Mouse (Mus musculus): Measurements from ENCODE around the gene Taf15. TPM values are rescaled to one million over a fixed set of nuclear protein-coding genes. Genes with fewer than 3 reads are reported as not detected.
A peak's percentile ranks its signal among the peaks of the same experiment; 100 is the strongest.

Taf15 gene
- total RNA-seq (2015) (44.8 and 54.0 TPM in 2 replicates), total RNA-seq (2017) (37.4 and 39.2 TPM in 2 replicates)

DNA sequence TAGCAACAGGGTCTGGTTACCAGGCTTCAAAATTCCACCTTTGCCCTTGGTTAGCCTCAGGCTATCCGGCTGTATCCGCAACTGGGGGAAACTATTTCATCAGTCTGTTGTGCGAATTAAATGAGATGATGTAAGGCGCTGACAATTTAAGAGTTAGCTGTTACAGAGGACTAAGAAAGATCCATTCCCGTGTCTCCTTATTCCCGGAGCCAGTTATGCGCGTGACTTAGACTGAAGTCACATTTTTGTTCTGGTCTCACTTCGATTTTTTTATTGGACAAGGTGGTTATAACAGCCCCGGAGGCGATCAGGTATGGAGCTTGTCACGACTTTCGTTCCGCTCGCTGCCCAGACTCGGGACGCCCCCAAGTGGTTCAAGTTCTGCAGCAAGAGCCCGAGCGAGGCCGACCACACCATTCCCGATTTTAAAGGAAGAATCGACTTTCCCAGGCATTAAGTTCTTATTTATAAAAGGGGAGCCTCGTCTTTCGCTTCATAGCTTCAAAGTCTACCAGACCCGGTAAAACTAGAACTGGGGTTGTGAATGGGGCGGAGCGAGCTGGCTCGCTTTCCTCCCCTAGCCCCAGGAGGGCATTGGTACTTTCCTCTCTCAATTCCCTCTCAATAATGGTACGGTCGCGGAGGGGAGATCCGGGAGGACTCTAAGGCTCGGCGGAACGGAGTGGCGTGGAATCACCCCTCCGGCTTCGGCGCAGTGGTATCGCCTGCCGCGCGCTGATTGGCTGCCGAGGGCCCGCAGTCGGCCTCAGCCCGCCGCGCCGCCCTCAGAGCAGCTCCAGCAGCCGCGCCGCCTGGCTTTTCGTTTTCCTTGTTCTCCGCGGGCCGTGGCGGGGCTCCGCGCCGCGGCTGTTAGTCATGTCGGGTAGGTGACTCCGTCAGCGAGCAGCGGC, at the start of gene Taf15:
Gene Taf15, plus strand, starts transcription at position 763 of the 911 bp plus-strand sequence.
- peak; percentile 98 for ATAC-seq (ENCODE audit: poor library complexity, severe bottlenecking)

DNA sequence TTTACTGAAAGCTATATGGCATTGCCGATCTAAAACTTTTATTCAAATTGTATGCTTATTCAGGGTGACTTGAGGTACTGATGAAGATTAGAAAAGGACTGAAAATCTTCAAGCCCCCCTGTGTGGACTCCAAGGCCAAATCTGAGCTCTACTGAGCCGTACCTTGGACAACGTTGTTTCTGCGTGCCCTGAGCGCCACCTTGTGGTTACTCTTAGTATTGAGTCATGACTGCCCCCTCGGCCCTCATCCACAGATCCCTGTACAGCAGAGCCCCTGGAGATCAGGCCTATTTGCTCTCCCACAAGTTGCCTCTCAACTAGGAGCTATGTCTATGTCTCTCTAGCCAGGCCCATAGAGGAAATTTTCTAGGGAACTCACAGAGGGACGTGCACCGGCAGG, 48.2 kb upstream of the Taf15 start:
- ATAC-seq (ENCODE audit: poor library complexity, severe bottlenecking), result peak; percentile 54

DNA sequence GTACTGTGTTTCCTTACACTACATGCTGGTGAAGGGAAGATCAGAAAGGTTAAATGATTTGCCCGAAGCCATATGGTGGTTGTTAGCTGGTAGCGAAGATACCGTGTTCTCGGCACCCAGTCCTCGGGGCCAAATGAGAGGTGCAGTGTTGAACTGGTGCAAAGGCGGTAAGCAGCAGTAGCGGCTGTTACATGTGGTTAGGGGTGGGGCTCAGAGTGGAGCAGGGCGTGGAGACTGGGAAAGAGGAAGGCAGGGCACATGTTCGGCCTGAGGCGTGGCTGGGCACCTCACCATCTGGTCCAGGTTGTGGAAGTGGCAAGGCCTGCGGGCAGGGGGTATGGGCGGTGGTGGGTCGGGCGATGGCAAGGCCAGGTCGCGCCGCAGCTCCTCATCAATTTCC, 45.9 kb upstream of the Taf15 start:
- peak; percentile 95 for ATAC-seq (ENCODE audit: poor library complexity, severe bottlenecking)

DNA sequence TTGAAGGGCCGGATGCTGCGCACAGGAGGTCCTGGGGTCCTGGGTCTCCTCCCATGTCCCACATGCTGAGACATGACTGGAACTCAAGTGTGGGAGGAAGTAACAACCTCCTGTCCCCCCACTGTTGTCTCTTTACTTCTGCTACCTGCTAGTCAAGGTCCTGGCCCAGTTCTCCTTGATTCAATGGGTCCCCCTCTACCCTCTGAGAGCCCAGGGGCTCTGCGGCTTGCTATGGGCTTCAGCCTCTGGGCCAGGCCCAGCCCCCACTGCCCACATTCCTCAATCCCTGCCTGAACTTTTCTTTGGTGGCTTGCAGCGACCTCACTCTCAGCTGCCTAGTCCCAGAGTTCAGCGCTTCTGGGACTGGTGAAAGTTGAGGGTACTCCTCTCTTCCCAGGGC, 43.5 kb upstream of the Taf15 start, which contains the start of gene Gas2l2:
Gene Gas2l2, minus strand, starts transcription at position 101 of the 400 bp plus-strand sequence.
- ATAC-seq (ENCODE audit: poor library complexity, severe bottlenecking), result no peak

DNA sequence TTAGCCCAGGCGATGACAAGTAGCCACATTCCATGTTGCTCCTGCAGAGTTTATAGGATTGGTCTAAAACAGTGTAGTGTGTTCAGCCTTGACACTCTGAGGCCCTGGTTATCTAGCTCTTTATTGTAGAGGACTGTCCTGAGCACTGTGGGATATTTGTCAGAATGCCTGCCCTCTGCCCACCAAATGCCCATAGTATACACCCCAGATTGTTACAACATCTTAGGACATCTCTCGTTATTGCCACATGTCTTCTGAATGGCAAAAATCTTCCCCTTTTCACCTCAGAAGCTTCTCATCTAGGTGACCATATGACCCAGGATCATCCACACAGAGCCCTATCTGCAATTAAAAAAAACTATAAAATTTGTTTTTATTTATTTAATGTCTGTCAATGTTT, 40.4 kb upstream of the Taf15 start:
- ATAC-seq (ENCODE audit: poor library complexity, severe bottlenecking), result peak; percentile 63

DNA sequence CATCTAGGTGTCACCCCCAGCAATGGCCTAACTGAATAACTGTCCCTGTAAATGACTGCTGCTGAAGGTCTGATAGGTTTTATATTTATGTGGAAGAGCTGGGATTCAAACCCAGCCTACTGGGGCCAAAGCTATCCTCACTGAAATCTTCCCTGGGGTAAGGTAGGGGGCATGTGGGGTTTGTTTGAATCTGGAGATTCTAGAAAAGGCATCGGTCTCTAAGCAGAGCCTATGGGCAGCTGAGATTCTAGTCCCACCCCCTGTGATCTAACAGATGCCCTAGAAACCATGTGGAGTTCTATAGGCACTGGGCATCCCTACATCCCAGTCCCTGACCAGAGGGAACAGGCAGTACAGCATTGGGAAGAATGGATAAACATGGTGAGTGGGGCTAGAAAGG, 35.5 kb upstream of the Taf15 start, which contains the start of gene 1700020L24Rik:
Gene 1700020L24Rik, plus strand, starts transcription at position 301 of the 400 bp plus-strand sequence.
- ATAC-seq (ENCODE audit: poor library complexity, severe bottlenecking), result no peak

DNA sequence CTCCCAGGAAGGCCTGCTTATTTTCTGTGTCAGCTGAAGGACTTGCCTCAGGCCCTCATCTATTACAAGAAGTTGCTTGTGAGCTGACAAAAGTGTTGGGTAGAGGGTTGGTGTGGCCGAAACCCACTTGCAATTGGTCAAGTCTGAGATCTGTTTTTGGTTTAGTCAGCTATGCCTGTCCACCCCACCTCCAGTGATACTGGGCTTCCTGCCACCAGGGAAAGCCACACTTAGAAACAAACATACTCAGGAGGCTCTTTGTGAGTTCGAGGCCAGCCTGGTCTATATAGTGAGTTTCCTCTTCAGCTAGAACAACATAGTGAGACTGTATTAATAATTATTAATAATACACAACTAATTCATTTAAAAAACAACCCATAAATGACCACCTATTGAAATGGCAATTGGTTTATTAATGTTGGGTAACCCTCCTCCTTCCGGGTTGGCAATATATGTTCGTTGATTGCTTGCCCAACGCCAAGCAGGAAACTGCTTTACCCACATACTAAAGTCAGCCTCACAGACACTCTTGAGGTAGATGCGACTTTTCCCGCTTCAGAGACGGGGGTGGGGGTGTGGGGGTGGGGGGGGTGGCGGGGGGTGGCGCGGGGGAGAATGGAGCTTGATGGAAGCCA, 33.3 kb upstream of the Taf15 start:
- ATAC-seq (ENCODE audit: poor library complexity, severe bottlenecking), result peak; percentile 34

DNA sequence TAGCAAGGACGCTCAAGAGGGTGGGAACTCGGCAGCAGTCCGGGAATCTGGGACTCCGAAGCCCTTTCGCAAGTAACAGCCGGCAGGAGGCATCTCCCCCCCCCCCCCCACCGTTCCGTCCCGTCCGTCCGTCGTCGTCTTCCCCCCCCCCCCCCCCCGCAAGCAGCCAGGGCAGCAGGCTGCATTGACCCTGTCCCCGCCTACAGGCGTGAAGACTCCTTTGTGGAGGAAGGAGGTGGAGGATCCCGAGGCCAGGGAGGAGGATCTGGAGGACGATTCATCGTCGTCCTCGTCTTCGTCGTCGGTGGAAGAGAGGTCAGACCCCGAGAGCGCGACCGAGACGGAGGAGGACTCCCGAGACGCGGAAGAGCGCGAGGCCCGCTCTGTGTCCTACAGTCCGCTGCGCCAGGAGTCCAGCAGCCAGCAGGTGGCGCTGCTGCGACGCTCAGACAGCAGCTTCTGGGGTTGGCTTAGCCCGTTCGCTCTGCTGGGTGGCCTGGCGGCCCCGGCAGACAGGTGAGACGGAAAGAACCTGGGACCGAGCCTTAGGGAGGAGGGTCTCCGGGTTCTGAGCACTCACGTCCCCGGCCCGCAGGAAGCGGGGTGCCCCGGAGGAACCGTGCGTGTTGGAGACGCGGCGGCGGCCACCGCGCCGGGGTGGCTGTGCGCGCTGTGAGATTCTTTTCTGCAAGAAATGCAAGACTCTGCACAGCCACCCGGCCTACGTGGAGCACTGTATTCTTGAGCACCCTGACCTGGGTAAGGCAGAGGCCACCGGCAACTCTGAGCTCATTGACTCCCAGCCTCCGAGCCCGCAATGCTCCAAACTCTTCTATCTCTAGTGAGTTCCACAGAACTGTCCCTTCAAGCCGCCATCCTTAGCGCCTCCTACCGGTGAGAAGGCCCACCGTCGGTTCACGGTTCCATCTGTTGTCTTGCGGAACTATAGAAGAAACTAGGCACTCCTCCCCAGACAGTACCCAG, 32.5 kb upstream of the Taf15 start:
- ATAC-seq (ENCODE audit: poor library complexity, severe bottlenecking), result peak; percentile 84

DNA sequence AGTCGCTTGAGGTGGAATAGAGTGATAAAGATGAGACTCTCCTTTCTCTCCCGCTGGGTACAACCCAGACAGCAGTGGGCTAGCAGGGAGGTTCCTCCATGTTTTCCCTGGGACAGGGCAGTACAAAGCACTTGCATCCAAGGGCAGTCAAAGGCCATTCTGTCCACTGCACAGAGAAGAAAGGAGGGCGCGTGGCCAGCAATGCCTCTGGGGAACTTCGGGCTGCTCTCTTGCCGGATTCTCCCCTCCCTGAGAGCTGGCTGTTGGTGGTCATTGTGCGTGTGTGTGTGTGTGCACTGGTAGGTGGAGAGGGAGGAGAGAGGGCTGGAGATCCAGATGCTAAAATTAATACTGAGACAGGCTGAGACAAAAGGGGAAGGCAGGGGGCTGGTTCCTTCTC, 31.7 kb upstream of the Taf15 start:
- no peak for ATAC-seq (ENCODE audit: poor library complexity, severe bottlenecking)

DNA sequence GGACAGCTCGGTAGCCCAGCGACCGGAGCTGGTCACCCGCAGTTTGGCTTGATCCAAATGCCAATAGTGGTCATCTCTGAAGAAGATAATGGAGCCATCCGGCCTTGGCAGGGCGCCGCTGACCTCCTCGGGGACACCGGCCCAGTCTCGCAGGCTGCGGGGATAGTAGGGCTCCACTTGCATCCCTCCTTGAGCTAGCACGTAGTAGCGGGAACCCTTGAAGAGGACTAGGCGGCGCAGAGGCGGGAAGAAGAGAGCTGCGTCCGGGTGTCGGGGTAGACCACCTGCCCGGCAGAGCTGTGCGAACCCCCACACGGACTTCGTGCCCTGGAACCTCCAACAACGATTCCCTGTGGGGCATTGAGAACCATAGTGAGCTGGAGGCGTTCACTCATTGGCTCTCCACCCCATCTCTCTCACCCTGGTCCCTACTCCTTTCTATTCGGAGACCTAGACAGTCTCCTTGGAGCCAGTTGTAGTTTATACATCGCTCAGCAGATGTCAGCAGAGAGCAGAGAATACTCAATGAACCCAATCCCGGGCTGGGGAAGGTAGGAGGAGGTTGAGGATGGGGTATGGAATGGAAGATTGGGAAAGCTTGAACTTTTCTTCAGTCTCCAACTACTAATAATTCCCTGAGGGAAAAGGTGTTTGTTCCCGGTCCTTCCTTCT, 30.2 kb upstream of the Taf15 start:
- peak; percentile 36 for ATAC-seq (ENCODE audit: poor library complexity, severe bottlenecking)

DNA sequence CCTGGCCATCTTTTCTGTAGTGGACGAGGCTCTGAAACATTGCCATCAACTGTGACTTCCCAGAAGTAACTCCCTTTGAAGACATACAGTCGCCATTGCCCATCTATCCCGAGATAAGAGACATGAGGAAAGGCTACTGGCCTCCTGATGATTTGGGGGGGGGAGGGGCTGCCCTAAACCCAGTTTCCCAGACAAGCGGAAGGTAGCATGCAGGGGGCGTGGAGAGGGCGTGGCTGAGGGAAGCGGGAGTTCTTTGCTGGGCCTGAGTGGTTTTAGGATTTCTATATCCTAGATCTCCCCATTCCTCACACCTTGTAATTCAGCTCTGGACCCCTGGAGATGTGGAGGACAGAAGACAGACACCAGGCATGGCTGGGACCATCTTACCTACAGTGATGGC, 29.1 kb upstream of the Taf15 start:
- ATAC-seq (ENCODE audit: poor library complexity, severe bottlenecking), result no peak

DNA sequence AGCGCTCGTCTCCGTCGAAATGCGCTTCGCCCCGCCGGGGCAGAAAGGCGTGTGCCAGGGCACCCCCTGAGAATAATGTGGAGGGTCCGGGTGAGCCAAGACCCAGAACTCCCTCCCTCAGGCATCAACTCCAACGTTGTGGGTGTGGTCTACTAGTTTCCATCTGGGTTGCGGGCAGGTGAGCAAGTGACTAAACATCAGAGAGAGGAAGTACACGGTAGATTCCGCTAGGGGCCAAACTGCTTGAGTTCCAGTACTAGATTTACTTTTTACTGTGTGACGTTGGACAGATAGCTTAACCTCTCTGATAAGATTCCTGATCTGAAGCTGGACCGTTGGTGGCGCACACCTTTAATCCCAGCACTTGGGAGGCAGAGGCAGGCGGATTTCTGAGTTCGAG, 27.9 kb upstream of the Taf15 start:
- peak; percentile 31; the same call in 1 of the 2 replicates for ATAC-seq (ENCODE audit: poor library complexity, severe bottlenecking)

DNA sequence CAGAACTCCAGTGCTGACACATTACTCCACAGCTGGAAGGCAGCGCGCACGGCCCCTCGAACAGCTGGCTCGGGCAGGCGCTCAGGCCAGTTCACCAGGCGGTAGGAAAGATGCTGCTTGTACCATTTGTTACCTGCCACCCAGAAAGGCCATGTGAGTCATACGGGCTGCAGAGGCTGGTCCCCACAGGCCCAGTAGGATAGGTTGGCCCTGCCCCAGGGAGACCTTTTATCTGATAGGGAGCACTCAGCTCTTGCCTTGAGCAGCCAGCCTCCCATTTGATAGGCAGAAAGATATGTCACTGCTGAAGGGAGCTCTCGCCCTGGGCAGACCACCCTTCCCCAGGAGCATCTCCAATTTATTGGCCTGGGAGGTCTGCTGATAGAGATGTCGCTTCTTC, 25.3 kb upstream of the Taf15 start:
- no peak for ATAC-seq (ENCODE audit: poor library complexity, severe bottlenecking)

DNA sequence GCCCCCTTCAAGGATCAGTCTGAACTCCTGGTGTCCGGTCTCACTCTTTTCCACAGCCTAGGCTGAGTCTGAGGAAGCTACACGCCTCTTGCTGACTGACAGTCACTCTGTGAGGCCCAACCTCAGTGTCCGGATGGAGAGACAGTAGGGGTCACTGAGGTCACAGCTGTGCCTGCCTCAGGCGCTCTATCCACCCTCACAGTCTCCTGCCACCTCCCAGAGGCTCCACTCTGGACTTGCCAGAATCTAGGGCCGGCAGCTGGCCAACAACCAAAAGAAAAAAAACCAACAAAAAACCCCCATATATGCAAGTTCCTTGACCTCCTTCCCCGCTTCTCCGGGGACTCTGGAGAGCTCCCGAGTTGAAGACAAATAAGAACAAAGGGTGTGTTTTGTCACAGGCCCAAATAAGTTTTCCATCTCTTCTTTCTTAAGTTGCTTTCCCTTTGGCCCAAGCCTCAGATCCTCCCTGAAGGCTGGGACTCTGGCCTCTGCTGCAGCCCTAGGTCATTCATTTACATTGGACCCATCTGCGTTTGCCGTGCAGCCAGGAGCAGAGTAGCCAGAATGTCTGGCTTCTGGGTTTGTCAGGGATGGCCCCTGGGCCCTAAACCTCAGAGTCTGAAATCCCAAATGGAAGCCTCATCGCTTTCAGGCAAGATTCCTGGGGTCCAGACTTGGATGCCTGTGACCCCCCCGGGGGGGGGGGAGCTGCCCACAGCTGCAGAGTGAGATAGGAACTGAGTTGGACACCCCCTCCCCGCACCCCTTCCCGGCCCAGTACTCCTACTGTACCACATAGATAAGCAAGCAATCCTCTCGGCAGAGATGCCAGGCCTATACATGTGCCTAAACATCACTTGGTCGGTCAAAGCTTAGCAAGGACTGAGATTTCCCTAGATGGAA, 24.6 kb upstream of the Taf15 start:
- ATAC-seq (ENCODE audit: poor library complexity, severe bottlenecking), result no peak

DNA sequence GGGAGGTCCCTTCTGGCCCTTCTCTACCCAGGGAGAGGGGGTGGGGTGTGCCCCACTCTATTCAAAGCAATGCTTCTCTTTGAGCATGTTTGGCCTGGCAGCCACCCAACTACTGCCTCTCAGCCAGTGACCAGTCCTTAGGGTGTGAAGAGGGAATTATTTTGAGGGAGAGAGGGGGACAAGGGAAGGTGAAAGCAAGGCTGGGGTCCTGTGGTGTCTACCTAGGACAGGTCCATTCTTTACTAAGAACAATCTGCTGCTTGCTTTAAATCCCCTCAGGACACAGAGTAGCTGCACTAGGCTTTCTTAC, 24.0 kb upstream of the Taf15 start:
- no peak for ATAC-seq (ENCODE audit: poor library complexity, severe bottlenecking)

DNA sequence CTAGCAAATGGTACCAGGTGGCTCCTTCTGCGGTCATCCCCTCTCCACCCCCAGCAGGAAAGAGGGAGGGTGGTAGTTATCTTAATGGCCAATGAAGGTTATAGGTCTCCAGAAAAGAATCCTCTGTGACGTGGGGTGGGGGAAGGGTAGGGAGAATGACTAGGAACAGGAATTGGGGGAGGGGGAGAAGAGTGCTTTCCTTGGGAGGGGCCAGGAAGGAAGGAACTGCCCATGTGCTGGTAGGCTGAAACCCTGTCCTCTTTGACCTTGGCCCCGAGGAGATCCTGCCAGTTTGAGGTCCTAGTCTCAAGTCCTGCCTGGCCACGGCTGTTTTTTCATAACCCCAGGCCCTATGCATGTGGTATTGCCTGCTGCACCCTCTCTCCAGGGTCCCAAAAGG, 23.6 kb upstream of the Taf15 start:
- ATAC-seq (ENCODE audit: poor library complexity, severe bottlenecking), result no peak

DNA sequence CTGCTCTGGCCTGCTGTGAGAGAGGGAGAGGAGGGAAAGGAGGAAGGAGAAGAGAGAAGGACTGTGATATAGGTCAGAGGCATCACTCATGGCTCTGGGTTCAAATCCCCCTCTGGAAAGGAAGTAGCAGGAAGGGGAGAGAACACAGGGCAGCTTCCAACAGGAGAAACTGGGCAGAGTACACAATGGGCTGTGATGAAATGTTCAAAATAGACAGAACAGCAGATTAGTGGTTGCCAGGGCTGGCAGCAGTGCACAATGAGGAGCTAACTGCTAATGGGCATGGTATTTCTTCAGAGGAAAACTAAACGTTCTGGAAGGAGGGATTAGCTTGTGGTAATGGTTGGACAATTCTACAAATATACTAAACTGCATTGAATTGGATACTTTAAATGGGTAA, 22.3 kb upstream of the Taf15 start:
- no peak for ATAC-seq (ENCODE audit: poor library complexity, severe bottlenecking)

DNA sequence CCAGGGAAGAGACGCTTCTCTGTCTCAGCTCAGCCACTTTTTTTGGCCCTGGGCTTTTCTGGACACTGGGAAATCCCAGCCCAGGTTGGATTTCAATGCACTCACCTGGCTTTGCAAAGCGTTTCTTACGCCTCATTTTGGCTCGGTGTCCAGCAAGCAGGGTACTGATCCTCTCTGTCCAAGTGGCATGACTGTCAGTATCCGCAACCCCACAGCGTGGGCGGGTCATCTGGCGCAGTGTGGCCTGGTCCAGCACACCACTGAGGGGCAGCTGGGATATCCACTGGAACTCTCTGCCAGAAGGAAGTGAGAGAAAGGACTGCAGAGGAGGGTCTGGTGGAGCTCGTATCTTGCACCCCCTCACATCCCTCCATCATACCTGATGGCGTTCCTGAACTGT, 21.6 kb upstream of the Taf15 start:
- no peak for ATAC-seq (ENCODE audit: poor library complexity, severe bottlenecking)

DNA sequence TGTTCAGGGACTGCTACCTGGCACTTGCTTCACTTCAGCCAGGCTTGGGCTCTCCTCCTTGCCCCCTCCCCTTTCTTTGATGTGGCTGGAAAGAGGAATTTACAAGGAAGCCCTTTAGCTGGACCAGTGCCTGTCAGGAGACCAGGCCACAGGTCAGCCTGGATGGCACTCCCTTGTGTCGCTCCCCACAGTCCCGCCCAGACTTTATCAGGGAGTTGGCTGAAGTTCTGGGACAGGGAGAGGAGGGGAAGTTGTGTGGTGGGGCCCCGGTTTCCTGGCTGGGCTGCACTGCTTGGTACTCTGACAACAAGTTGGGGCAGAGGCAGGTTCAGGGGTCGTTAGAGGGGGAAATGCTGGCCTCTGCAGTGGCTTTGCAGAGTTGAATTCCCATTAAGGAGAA, 18.3 kb upstream of the Taf15 start:
- no peak for ATAC-seq (ENCODE audit: poor library complexity, severe bottlenecking)
